Mouse (Mus musculus): ENCODE data around the gene Gm28053.

Gm28053 gene

GRCm38 (mm10) chr6:48740501-48741169 lies 22.2 kb downstream of the Gm28053 start:
- DNase-seq (ENCODE audit: low spot score in 2 of 2) = no peak

GRCm38 (mm10) chr6:48741273-48741672 lies 22.9 kb downstream of the Gm28053 start:
- DNase-seq (ENCODE audit: low spot score in 2 of 2) = peak; percentile 43 to 49

- peak; percentile 19 to 29 for DNase-seq (ENCODE audit: low spot score in 2 of 2)
Measured at GRCm38 (mm10) chr6:48741711-48742206, 23.4 kb downstream of the Gm28053 start.

GRCm38 (mm10) chr6:48742422-48743351 lies 24.3 kb downstream of the Gm28053 start:
- DNase-seq (ENCODE audit: low spot score in 2 of 2) = peak in 1 of 2 experiments; percentile 23

- DNase-seq (ENCODE audit: low spot score in 2 of 2) = no peak
Measured at GRCm38 (mm10) chr6:48745490-48745889, 27.1 kb downstream of the Gm28053 start.

GRCm38 (mm10) chr6:48745959-48746889 lies 27.8 kb downstream of the Gm28053 start, which contains the start of gene Gimap5:
Gene Gimap5 (plus strand): TSS chr6:48746197.
- DNase-seq (ENCODE audit: low spot score in 2 of 2) = peak; percentile 49 to 64

GRCm38 (mm10) chr6:48747091-48747966 lies 28.9 kb downstream of the Gm28053 start:
- DNase-seq (ENCODE audit: low spot score in 2 of 2) = no peak

GRCm38 (mm10) chr6:48763567-48764270 lies 45.3 kb downstream of the Gm28053 start:
- no peak for DNase-seq (ENCODE audit: low spot score in 2 of 2)

GRCm38 (mm10) chr6:48764496-48764895 lies 46.1 kb downstream of the Gm28053 start:
- DNase-seq (ENCODE audit: low spot score in 2 of 2) = no peak

- peak; percentile 68 to 69 for DNase-seq (ENCODE audit: low spot score in 2 of 2)
Measured at GRCm38 (mm10) chr6:48768178-48768869, 49.9 kb downstream of the Gm28053 start.

- no peak for DNase-seq (ENCODE audit: low spot score in 2 of 2)
Measured at GRCm38 (mm10) chr6:48768933-48769332, 50.5 kb downstream of the Gm28053 start.

- peak in 1 of 2 experiments; percentile 6 for DNase-seq (ENCODE audit: low spot score in 2 of 2)
Measured at GRCm38 (mm10) chr6:48770696-48771095, 52.3 kb downstream of the Gm28053 start, which contains the start of gene Gimap3. Gene Gimap3 (minus strand): TSS chr6:48770851.

GRCm38 (mm10) chr6:48772030-48772429 lies 53.6 kb downstream of the Gm28053 start:
- DNase-seq (ENCODE audit: low spot score in 2 of 2) = peak; percentile 57 to 91

- no peak for DNase-seq (ENCODE audit: low spot score in 2 of 2)
Measured at GRCm38 (mm10) chr6:48784406-48784805, 66.0 kb downstream of the Gm28053 start.

GRCm38 (mm10) chr6:48785189-48785588 lies 66.8 kb downstream of the Gm28053 start:
- DNase-seq (ENCODE audit: low spot score in 2 of 2) = no peak

- DNase-seq (ENCODE audit: low spot score in 2 of 2) = no peak
Measured at GRCm38 (mm10) chr6:48785601-48786000, 67.2 kb downstream of the Gm28053 start.

GRCm38 (mm10) chr6:48787867-48788266 lies 69.5 kb downstream of the Gm28053 start:
- no peak for DNase-seq (ENCODE audit: low spot score in 2 of 2)

GRCm38 (mm10) chr6:48801897-48802296 lies 83.5 kb downstream of the Gm28053 start:
- DNase-seq (ENCODE audit: low spot score in 2 of 2) = no peak

Data from thymus, postnatal 10 days (tissue).